Comparison of ENCODE assay signal across 20 mouse cellular contexts in the genomic region with DNA sequence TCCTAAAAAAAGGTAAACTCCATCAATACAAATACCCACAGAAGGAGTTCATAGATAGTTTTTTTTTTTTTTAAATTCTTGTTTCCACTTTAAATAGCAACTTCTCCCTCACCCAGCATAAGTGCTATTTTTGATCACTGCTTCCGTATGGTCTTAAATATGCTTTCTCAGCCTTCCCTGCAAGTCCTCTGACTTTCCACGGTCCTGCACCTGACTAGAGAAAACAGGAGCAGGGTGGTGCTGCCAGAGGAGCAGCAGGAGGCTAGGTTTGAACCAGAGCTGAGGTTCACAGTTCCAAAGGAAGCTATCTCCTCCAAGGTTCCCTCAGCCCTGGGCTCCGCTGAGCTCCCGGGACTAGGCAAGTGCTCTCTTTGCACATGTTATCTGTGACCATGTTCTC.
DNase-seq lines count a peak whose midpoint lies in the region; ATAC-seq and TF ChIP-seq lines count a peak whose summit lies in the region.
"Had no signal": no experiment of that assay in that cellular context is flagged by ENCODE, and none has a peak within 500 bp of the region (broad histone marks: within the 10 kb centered on the region; RNA-seq: fewer than 3 reads in every experiment).

No protein-coding gene starts in this region.

- 62% methylated on average over 4 of the region's 4 CpGs for WGBS in forebrain, postnatal 0 days
- WGBS in forebrain, embryonic 11.5 days, result 86% methylated on average over 4 of the region's 4 CpGs
- 87% methylated on average over 4 of the region's 4 CpGs for WGBS in midbrain, embryonic 13.5 days
- WGBS in midbrain, embryonic 11.5 days, result 83% methylated on average over 4 of the region's 4 CpGs
- 39% methylated on average over 4 of the region's 4 CpGs for WGBS in olfactory bulb, adult 2 months

- H3K36me3 ChIP-seq in forebrain, postnatal 0 days (ENCODE audit: insufficient read depth), result no peaks in the 10 kb centered on the region
- no peaks in the 10 kb centered on the region for H3K36me3 ChIP-seq in forebrain, embryonic 11.5 days (ENCODE audit: control insufficient read depth, insufficient read depth, low read length)
- H3K36me3 ChIP-seq in midbrain, embryonic 13.5 days, result 0 out of 2 replicates have a peak, but pooled peaks cover 2% of the 10 kb centered on the region
- no peaks in the 10 kb centered on the region for H3K36me3 ChIP-seq in midbrain, embryonic 11.5 days (ENCODE audit: control insufficient read depth, insufficient read depth, low read length)
- H3K36me3 ChIP-seq: embryonic facial prominence, embryonic 15.5 days; forebrain, embryonic 12.5 days; hindbrain, embryonic 10.5 days had no signal

- TF ChIP-seq POLR2A in olfactory bulb, adult 2 months (IDR thresholded peaks at IDR 0.05; ENCODE audit: insufficient read depth, low read depth, low read length), result no peak

- peak; percentile 50 for DNase-seq in forebrain, postnatal 0 days
- DNase-seq in forebrain, embryonic 11.5 days (ENCODE audit: low spot score), result no peak
- no peak for DNase-seq in midbrain, embryonic 11.5 days (ENCODE audit: low spot score, missing footprints)
- DNase-seq in right cerebral cortex, postnatal 25 days, result peak; percentile 51
- DNase-seq in right cerebral cortex, adult 18-20 months, result no peak
- DNase-seq in lung, postnatal 10 days, result no peak
- DNase-seq: adrenal gland, adult 2 months; adrenal gland, postnatal 25 days; cerebellum, adult 2 months; embryo, embryonic 11 days; gastrocnemius, adult 2 months; gastrocnemius, postnatal 25 days had no signal

- no peak overlapping the region for H3K4me3 ChIP-seq in forebrain, postnatal 0 days (ENCODE audit: low read depth, low read length)
- H3K4me3 ChIP-seq in forebrain, embryonic 11.5 days (ENCODE audit: low read depth, low read length), result no peak overlapping the region
- H3K4me3 ChIP-seq in midbrain, embryonic 13.5 days (replicated peaks), result no peak overlapping the region
- no peak overlapping the region for H3K4me3 ChIP-seq in midbrain, embryonic 11.5 days (ENCODE audit: low read depth, low read length)
- no peak overlapping the region for H3K4me3 ChIP-seq in olfactory bulb, adult 2 months (ENCODE audit: insufficient read depth, low read depth, low read length)
- H3K4me3 ChIP-seq: embryonic facial prominence, embryonic 15.5 days; erythroblast, embryonic 14.5 days; forebrain, embryonic 12.5 days; gastrocnemius, adult 2 months; heart, embryonic 12.5 days; hindbrain, embryonic 10.5 days had no signal

- peak overlapping the region; percentile 62 for H3K27ac ChIP-seq in forebrain, postnatal 0 days (ENCODE audit: low read depth, low read length)
- H3K27ac ChIP-seq in forebrain, embryonic 11.5 days (ENCODE audit: low read depth, low read length), result no peak overlapping the region
- H3K27ac ChIP-seq in midbrain, embryonic 13.5 days, result no peak overlapping the region
- no peak overlapping the region for H3K27ac ChIP-seq in midbrain, embryonic 11.5 days (ENCODE audit: low read depth, low read length)
- H3K27ac ChIP-seq in olfactory bulb, adult 2 months (ENCODE audit: insufficient read depth, low read depth, low read length), result peak overlapping the region; percentile 78
- H3K27ac ChIP-seq: embryonic facial prominence, embryonic 15.5 days; forebrain, embryonic 12.5 days; gastrocnemius, adult 2 months; hindbrain, embryonic 10.5 days; hindbrain, embryonic 14.5 days had no signal

- no peak overlapping the region for H3K9ac ChIP-seq in forebrain, postnatal 0 days
- H3K9ac ChIP-seq in forebrain, embryonic 11.5 days (ENCODE audit: low read length), result no peak overlapping the region
- H3K9ac ChIP-seq in midbrain, embryonic 13.5 days (replicated peaks), result 0 out of 2 replicates have a peak overlapping the region, but pooled peaks have one; percentile 1
- no peak overlapping the region for H3K9ac ChIP-seq in midbrain, embryonic 11.5 days (ENCODE audit: low read length)
- H3K9ac ChIP-seq: embryonic facial prominence, embryonic 15.5 days; forebrain, embryonic 12.5 days; heart, embryonic 12.5 days; hindbrain, embryonic 14.5 days had no signal

- H3K27me3 ChIP-seq in forebrain, postnatal 0 days (ENCODE audit: insufficient read depth, low read length), result no peaks in the 10 kb centered on the region
- H3K27me3 ChIP-seq in forebrain, embryonic 11.5 days (ENCODE audit: control insufficient read depth, insufficient read depth, low read length), result no peaks in the 10 kb centered on the region
- H3K27me3 ChIP-seq in midbrain, embryonic 13.5 days, result no peaks in the 10 kb centered on the region
- no peaks in the 10 kb centered on the region for H3K27me3 ChIP-seq in midbrain, embryonic 11.5 days (ENCODE audit: control insufficient read depth, insufficient read depth, low read length)
- H3K27me3 ChIP-seq: embryonic facial prominence, embryonic 15.5 days; forebrain, embryonic 12.5 days; heart, embryonic 12.5 days had no signal

- no peaks in the 10 kb centered on the region for H3K9me3 ChIP-seq in forebrain, postnatal 0 days (ENCODE audit: low read length)
- no peaks in the 10 kb centered on the region for H3K9me3 ChIP-seq in forebrain, embryonic 11.5 days (ENCODE audit: control insufficient read depth, low read length)
- no peaks in the 10 kb centered on the region for H3K9me3 ChIP-seq in midbrain, embryonic 13.5 days
- no peaks in the 10 kb centered on the region for H3K9me3 ChIP-seq in midbrain, embryonic 11.5 days (ENCODE audit: control insufficient read depth, low read length)
- H3K9me3 ChIP-seq: embryonic facial prominence, embryonic 15.5 days; forebrain, embryonic 12.5 days; heart, embryonic 12.5 days; hindbrain, embryonic 10.5 days had no signal

- H3K4me1 ChIP-seq in forebrain, postnatal 0 days (ENCODE audit: insufficient read depth), result peaks cover 20% of the 10 kb centered on the region; the same call in 1 of the 2 replicates
- H3K4me1 ChIP-seq in forebrain, embryonic 11.5 days (replicated peaks; ENCODE audit: control insufficient read depth, insufficient read depth, low read length), result no peaks in the 10 kb centered on the region
- H3K4me1 ChIP-seq in midbrain, embryonic 13.5 days (replicated peaks), result peaks cover 25% of the 10 kb centered on the region
- no peaks in the 10 kb centered on the region for H3K4me1 ChIP-seq in midbrain, embryonic 11.5 days (ENCODE audit: control insufficient read depth, insufficient read depth, low read length)
- H3K4me1 ChIP-seq in olfactory bulb, adult 2 months (ENCODE audit: control insufficient read depth, insufficient read depth, low read length), result peaks cover 5% of the 10 kb centered on the region
- H3K4me1 ChIP-seq: embryonic facial prominence, embryonic 15.5 days had no signal

- no peak overlapping the region for H3K4me2 ChIP-seq in forebrain, postnatal 0 days (ENCODE audit: low read depth)
- H3K4me2 ChIP-seq in forebrain, embryonic 11.5 days (ENCODE audit: low read depth, low read length, severe bottlenecking), result no peak overlapping the region
- no peak overlapping the region for H3K4me2 ChIP-seq in midbrain, embryonic 13.5 days (replicated peaks)
- no peak overlapping the region for H3K4me2 ChIP-seq in midbrain, embryonic 11.5 days
- H3K4me2 ChIP-seq: embryonic facial prominence, embryonic 15.5 days; forebrain, embryonic 12.5 days; heart, embryonic 12.5 days; hindbrain, embryonic 14.5 days had no signal

- no peak for TF ChIP-seq CTCF in forebrain, postnatal 0 days (IDR thresholded peaks at IDR 0.05; ENCODE audit: low read depth)
- TF ChIP-seq CTCF in olfactory bulb, adult 2 months (IDR thresholded peaks at IDR 0.05; ENCODE audit: insufficient read depth, low read depth, low read length), result no peak

- ATAC-seq in forebrain, postnatal 0 days, result peak; percentile 51
- ATAC-seq in forebrain, embryonic 11.5 days (replicated peaks; ENCODE audit: low FRiP score), result no peak
- ATAC-seq in midbrain, embryonic 13.5 days, result no peak
- ATAC-seq in midbrain, embryonic 11.5 days (ENCODE audit: low FRiP score), result no peak

Comparison
In these comparisons a context has a peak if more than half of its experiments do, and no peak if none do; other contexts are left out.
1. DNase-seq: peak in forebrain, postnatal 0 days (single experiment) and right cerebral cortex, postnatal 25 days (single experiment); none in forebrain, embryonic 11.5 days (single experiment), midbrain, embryonic 11.5 days (single experiment), right cerebral cortex, adult 18-20 months (single experiment) and lung, postnatal 10 days (single experiment).
2. H3K27ac ChIP-seq: peak in forebrain, postnatal 0 days (single experiment) and olfactory bulb, adult 2 months (single experiment); none in forebrain, embryonic 11.5 days (single experiment), midbrain, embryonic 13.5 days (single experiment) and midbrain, embryonic 11.5 days (single experiment).